Mouse (Mus musculus): ENCODE measurements around the gene Dph6.
"Not testable (repeated sequence)": the region's sequence is repeated elsewhere in the genome, so short reads cannot be mapped to it uniquely, and the experiment has no call there.

The Dph6 gene

DNA sequence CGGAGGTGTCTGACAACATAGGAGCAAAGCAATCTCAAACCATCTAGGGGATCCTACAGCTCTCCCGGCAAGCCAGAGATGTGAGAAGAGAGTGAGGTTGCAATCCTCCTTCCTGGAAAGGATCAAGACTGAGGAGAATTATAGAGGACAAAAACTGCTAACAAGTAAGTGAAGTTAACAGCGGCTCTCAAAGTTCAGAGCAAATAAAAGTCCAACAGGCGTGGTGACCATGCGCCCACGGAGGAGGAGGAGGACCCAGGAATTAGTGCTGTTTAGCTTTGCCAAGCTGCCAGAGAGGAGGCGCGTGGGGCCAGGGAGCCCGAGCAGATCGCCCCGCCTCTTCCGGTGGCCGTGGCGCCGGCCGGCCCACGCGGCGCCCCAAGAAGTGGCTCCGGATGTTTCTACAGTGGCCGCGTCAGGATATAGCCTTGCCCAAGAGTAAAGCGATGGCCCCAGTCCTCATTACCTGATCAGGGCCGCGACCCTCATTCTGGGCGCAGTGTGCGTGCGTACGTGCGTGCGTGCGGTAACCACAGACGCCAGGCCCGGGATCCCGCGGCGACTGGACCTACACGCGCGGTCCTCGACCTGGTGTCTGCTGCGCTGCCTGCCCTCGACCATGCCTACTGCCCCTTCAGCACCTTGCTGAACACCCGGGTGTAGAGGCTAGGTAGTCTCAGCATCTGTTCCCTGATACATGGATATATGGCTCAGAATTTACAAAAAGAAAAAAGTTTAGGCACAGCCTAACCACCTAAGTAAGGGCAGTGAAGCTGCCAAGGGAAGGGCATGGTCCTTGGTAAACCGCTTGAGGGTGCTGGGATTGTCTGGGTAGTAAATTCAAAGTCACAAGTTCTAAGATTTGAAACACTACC is at the start of gene Dph6:
Gene Dph6 (minus strand): TSS at position 600 of the 875 bp plus-strand sequence.
- DNase-seq: peak; percentile 90

GRCm38 (mm10) chr2:114700966-114701685 is 46.4 kb upstream of the Dph6 start:
- no peak for DNase-seq

GRCm38 (mm10) chr2:114691607-114692006 is 36.8 kb upstream of the Dph6 start:
- no peak for DNase-seq

- DNase-seq: no peak
These were observed 32.7 kb upstream of the Dph6 start for GRCm38 (mm10) chr2:114687483-114687882.

DNA sequence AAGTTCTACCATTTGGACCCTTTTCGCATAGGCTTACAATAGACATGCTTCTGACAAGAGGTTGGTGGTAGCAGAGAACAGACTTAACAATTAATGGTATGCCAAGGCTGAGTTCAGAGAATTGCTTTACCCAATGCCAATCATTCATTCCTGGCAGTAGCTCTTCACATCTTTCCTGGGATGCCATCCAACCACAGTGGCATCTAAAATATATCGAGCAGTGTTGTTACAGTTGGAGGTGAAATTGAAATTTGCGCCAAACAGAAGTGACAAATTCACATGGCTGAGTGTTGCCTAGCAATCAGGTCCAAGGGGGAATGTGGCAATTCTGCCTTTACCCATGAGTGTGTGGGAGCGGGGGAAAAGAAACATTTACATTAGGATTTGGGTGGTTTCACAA is 32.3 kb upstream of the Dph6 start:
- DNase-seq: no peak

GRCm38 (mm10) chr2:114673831-114674230 is 19.1 kb upstream of the Dph6 start:
- no peak for DNase-seq

DNA sequence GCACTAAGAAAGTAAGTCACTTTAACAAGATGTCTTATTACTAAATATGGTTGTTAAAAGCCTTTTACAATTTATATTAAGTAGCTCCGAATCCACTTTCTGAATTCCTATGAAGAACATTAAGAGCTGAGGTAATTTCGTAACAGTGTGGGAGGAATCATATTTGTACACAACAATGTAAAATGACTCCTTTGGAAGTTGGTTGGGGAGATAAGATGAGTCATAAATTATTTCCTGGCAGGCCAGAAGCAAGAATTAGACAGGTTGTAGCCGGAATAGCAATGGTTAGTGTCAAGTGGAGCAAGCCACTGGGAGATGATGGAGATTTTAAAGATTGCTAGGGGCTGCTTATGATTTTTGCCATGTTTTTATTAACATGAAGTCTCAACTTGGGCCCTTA is 16.2 kb upstream of the Dph6 start:
- no peak for DNase-seq

DNA sequence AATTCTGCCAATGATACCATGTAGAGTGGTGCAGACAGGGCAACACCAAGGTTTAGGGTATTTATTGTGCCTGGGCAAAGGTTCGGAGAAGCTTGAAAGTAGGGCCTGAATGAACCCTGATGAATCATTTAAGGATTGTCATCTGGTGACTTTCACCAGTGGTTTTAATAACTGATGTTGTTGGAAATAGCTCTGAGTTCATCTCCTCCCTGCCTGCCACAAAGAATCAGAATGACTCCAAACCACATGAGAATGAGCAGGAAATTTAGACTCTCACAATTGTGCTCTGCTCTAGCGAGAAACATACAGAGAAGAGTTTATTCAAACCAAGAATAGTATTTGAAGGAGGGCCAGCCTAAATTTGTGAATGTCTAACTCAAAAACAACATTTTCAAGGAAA is 4.2 kb upstream of the Dph6 start:
- DNase-seq: no peak

- DNase-seq: no peak
These were observed 8.5 kb downstream of the Dph6 start for GRCm38 (mm10) chr2:114646240-114646639.

DNA sequence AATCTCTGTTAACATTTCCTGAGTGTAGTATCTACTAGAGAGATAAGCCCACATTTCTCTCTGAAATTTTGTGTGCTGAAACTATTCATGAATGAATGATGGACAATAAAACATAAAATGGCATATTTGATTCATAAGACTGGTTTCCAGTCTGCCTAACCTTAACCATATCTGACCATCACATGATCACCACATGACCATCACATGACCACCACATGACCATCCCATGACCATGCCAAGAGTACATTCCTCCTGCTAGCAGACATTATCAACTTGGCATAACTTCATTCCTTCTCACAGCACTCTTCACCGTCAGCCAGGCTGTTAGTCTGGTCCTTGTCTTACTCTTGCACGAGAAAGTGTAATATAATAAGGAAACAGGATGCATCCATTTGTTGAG is 10.9 kb downstream of the Dph6 start:
- no peak for DNase-seq

- peak; percentile 55 for DNase-seq
These were observed 30.1 kb downstream of the Dph6 start for GRCm38 (mm10) chr2:114624683-114625082.

- DNase-seq: peak; percentile 60
These were observed 32.2 kb downstream of the Dph6 start for GRCm38 (mm10) chr2:114622550-114622939.

DNA sequence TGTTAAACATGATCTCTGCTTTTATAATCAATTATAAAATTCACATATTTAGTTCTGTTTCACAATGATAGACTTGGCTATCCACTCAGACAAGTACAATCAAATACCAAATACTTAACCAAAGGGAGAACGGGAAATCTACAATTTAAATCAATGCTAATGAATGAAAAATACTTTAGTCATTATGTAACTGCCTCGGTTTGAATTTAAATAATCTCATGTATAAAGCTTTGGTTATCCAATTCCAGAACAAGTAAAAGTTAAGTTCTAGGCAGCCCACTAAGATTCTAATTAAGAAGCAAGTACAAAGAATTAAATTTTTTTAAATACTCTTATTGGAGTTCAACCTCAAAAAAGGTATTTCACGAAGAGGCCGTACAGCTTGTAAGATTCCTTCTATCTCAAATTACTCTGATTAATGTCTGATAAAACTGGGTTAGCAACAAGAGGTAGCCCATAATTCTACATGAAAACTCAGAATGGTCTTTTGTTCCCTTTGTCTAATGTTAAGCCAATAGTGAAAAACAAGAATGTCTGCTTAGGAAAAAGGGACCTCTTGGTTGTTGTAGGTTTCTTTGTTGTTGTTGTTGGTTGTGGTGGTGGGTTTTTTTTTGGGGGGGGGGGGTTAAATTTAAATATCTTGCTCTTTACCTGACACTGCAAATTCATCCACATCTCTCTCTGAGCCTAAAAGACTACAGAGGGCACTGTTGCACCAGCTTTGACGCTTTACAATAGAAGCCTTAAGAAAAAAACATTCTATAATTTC is 32.8 kb downstream of the Dph6 start:
- no peak for DNase-seq

DNA sequence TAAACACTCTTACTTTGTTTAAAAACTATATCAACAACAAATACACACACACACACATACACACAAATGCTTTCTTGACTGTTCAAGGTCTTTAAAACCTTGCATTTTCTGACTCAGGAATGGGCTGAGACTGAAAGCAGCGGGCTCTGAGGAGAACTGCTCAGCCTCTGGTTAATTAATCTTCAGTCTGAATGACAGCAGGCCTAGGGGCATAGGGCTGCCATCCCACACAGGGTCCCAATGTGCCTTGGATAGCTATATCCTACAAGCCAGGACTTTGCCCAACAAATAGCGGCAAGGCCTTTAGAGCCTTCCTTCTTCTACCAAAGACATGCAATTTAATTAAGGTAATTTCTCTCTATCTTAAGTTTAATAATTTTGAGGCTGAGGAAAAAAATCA is 43.2 kb downstream of the Dph6 start:
- DNase-seq: no peak

- no peak for DNase-seq
These were observed 44.7 kb downstream of the Dph6 start for GRCm38 (mm10) chr2:114610110-114610509.

- not testable (repeated sequence) for DNase-seq
These were observed 49.6 kb downstream of the Dph6 start for GRCm38 (mm10) chr2:114605202-114605601.

DNA sequence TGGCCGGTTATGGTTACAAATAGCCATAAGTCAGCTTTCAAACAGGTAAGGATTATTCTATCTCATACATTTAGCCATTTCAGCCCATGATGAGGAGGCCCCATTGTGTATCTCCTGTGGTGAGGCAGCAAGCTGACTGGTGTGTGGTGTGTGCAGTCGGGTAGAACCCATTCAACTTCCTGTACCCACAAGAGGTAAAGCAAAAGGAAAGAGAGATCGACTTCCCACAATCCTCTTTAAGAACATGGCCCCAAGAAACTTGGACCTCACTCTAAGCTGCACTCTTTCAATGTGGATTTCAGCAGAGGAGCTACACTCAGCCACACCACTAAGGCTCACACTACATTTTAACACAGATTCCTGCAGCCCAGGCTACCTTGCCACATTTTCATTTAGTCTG is 53.6 kb downstream of the Dph6 start:
- no peak for DNase-seq

DNA sequence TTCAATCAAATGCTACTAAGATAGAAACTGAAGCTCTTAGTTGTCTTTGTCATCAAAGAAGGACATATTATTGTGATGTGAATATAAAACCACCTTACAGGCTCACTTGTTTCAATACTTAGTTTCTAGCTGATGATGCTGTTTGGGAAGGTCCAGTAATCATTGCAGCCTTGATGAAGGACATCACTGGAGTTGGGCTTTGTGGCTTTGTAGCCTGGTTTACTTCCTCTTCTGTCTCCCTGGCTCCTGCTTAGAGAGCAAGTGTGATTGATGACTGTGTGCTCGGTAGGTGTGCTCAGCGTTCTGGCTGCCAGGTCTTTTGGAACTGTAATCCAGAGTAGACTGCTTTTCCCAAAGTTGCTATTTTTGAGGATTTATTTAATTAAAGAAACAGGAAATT is 55.0 kb downstream of the Dph6 start:
- DNase-seq: no peak

DNA sequence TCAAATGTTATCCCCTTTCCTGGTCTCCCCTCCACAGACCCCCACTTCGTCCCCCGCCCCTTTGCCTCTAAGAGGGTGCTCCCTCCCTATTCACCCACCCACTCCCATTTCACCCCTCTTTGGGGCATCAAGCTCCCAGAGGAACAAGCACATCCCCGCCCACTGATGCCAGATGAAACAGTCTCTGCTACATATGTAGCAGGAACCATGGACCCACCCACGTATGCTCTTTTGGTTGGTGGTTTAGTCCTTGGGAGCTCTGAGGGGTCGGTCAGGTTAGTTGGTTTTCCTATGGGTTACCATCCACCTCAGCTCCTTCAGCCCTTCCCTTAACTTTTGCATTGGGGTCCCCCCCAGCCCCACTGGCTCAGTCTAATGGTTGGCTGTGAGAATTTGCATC is 61.4 kb downstream of the Dph6 start:
- no peak for DNase-seq

DNA sequence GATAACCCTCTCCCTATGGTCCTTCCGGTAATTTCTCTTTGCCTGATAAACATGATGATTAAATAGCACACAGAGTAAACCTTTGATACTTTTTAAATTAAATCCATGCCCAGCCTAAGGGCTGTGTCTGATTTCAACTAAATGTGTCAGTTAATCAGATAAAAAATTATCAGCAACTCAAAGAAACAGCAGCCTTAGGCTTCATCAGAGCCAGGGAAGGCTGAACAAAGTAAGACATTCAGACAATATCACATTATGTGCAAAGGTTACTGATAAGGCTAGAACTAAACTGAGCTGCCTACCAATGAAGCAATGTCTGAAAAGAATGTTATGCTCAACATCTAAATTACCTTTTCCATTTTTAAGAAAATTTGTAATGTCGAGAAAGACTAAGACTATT is 74.0 kb downstream of the Dph6 start:
- no peak for DNase-seq

GRCm38 (mm10) chr2:114543000-114543622 is 111.7 kb downstream of the Dph6 start:
- no peak for DNase-seq

GRCm38 (mm10) chr2:114542325-114542724 is 112.4 kb downstream of the Dph6 start:
- no peak for DNase-seq

DNA sequence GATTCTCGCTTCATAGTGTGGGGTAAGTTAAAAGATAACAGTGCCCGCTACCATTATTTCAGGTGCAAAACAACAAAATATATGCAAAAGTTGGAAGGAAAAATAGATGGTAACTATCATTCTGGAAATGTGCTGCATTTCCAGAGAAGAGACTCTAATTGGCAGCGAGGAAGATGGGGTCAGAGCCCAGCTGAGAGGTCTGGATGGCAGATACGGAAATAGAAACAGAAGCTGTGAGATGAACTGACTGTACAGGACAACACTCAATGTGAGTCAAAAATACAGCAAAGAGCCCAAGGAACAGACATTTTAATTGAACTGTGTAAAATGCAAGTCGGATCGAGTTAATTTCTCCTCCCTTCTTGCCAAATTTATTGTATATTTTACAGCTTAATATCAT is 114.3 kb downstream of the Dph6 start:
- no peak for DNase-seq

Measured in kidney, adult 9 months (tissue).